Mouse (Mus musculus) MEL (cell line): ENCODE measurements around the gene Kcnk13.

Source experiments
- CHD1 ChIP-seq: IDR thresholded peaks from 2 replicates; pipeline ENCODE4 v1.6.1; 2012; ENCODE audit warnings: low read depth, mild to moderate bottlenecking, inconsistent platforms, low read length, improper control_type of control experiment
- CTCF ChIP-seq, 3 experiments: IDR thresholded peaks in 2 of 3; conservative IDR thresholded peaks in 1 of 3; 2 replicates each; pipeline ENCODE4 v1.5.1; 2011 to 2012; ENCODE audit warnings: low read length in 3 of 3, low read depth in 2 of 3, mild to moderate bottlenecking in 2 of 3, improper control_type of control experiment in 1 of 3, inconsistent platforms in 1 of 3, mixed read lengths in 1 of 3, moderate library complexity in 1 of 3; ENCODE audit not compliant: control insufficient read depth in 1 of 3, insufficient read depth in 1 of 3, poor library complexity in 1 of 3, severe bottlenecking in 1 of 3
- EP300 ChIP-seq, 2 experiments: IDR thresholded peaks; 2 replicates each; pipeline ENCODE4 v1.6.1; 2011; ENCODE audit warnings: improper control_type of control experiment in 2 of 2, low read length in 2 of 2, low read depth in 1 of 2, mild to moderate bottlenecking in 1 of 2
- GATA1 ChIP-seq: IDR thresholded peaks from 2 replicates; pipeline ENCODE4 v1.6.1; 2011; ENCODE audit warnings: low read depth, low read length, improper control_type of control experiment
- HCFC1 ChIP-seq: IDR thresholded peaks from 2 replicates; pipeline ENCODE4 v1.6.1; 2012; ENCODE audit warnings: low read depth, mild to moderate bottlenecking, inconsistent platforms, low read length, improper control_type of control experiment, moderate library complexity
- MAX ChIP-seq: IDR thresholded peaks from 2 replicates; pipeline ENCODE4 v1.6.1; 2011; ENCODE audit warnings: low read length, improper control_type of control experiment
- MXI1 ChIP-seq: IDR thresholded peaks from 2 replicates; pipeline ENCODE4 v1.6.1; 2011; ENCODE audit warnings: mild to moderate bottlenecking, low read depth, low read length, improper control_type of control experiment
- MYC ChIP-seq: IDR thresholded peaks from 2 replicates; pipeline ENCODE4 v1.6.1; 2011; ENCODE audit warnings: low read depth, mild to moderate bottlenecking, low read length, improper control_type of control experiment, moderate library complexity
- NELFE ChIP-seq: IDR thresholded peaks from 2 replicates; pipeline ENCODE4 v1.6.1; 2011; ENCODE audit warnings: low read depth, low read length, improper control_type of control experiment
- POLR2A ChIP-seq, 2 experiments: IDR thresholded peaks; 2 replicates each; pipeline ENCODE4 v1.6.1; 2011 to 2012; ENCODE audit warnings: low read length in 2 of 2, mild to moderate bottlenecking in 2 of 2, control low read depth in 1 of 2, improper control_type of control experiment in 1 of 2, low read depth in 1 of 2, moderate library complexity in 1 of 2; ENCODE audit not compliant: control insufficient read depth in 1 of 2, insufficient read depth in 1 of 2, poor library complexity in 1 of 2
- POLR2AphosphoS2 ChIP-seq: IDR thresholded peaks from 2 replicates; pipeline ENCODE4 v1.6.1; 2011; ENCODE audit warnings: low read length, improper control_type of control experiment
- POLR2AphosphoS5 ChIP-seq: IDR thresholded peaks from 2 replicates; pipeline ENCODE4 v1.6.1; 2012; ENCODE audit warnings: low read depth, borderline replicate concordance, mild to moderate bottlenecking, inconsistent platforms, low read length, moderate library complexity, mixed read lengths
- UBTF ChIP-seq: IDR thresholded peaks from 2 replicates; pipeline ENCODE4 v1.6.1; 2012; ENCODE audit warnings: low read depth, mild to moderate bottlenecking, inconsistent platforms, low read length, improper control_type of control experiment, moderate library complexity, borderline replicate concordance; ENCODE audit not compliant: insufficient read depth
- ZMIZ1 ChIP-seq: IDR thresholded peaks from 2 replicates; pipeline ENCODE4 v1.6.1; 2012; ENCODE audit warnings: low read depth, mild to moderate bottlenecking, inconsistent platforms, low read length, improper control_type of control experiment, moderate library complexity

DNA sequence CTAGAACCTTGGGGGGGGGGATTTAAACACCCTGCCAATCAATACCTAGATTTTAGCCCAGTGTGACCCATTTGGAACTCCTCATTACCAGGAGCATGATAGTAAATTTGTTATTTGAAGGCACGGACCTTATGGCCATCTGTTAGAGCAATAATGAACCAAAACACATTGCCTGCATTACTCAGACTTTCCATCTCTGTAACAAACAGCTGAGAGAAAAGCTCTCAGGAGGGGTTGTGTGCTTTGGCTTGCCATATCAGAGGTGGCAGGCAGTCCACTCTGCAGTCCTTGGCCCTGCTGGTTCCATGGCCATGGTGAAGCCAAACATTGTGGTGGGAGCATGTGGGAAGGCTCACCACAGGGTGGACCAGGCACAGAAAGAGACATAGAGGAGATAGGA is 35.1 kb upstream of the Kcnk13 start:
- TF ChIP-seq GATA1 (no peak), POLR2A (IDR thresholded peaks at IDR 0.05; ENCODE audit: control insufficient read depth in 1 of 2, insufficient read depth in 1 of 2, low read depth in 1 of 2, low read length in 2 of 2, poor library complexity in 1 of 2) (no peak), CHD1 (no peak), CTCF (IDR thresholded peaks at IDR 0.05 in 2 of 3, conservative IDR thresholded peaks at IDR 0.05 in 1 of 3; ENCODE audit: control insufficient read depth in 1 of 3, insufficient read depth in 1 of 3, low read depth in 2 of 3, low read length in 3 of 3, poor library complexity in 1 of 3, severe bottlenecking in 1 of 3) (no peak), MAX (no peak), MXI1 (no peak), UBTF (no peak), HCFC1 (no peak), POLR2AphosphoS5 (no peak), NELFE (no peak), MYC (no peak), ZMIZ1 (no peak), EP300 (IDR thresholded peaks at IDR 0.05; ENCODE audit: low read depth in 1 of 2, low read length in 2 of 2) (no peak), POLR2AphosphoS2 (no peak)
